In genomic region chr2:134527419-134528114, GRCm38 (mm10) we compare ENCODE assay signal across 9 mouse cellular contexts. TPM values are rescaled to one million over a fixed set of nuclear protein-coding genes. Genes with fewer than 3 reads are reported as not detected.
A peak's percentile ranks its signal among the peaks of the same experiment; 100 is the strongest.
DNase-seq lines count a peak whose midpoint lies in the region; ATAC-seq and TF ChIP-seq lines count a peak whose summit lies in the region.
"Had no signal": no experiment of that assay in that cellular context is flagged by ENCODE, and none has a peak within 500 bp of the region (broad histone marks: within the 10 kb centered on the region; RNA-seq: fewer than 3 reads in every experiment).

No protein-coding gene starts in this region.

- no peak overlapping the region for H3K4me3 ChIP-seq in intestine, embryonic 16.5 days (ENCODE audit: low read length)
- H3K4me3 ChIP-seq in intestine, postnatal 0 days (ENCODE audit: low read depth, low read length), result no peak overlapping the region
- no peak overlapping the region for H3K4me3 ChIP-seq in embryonic facial prominence, embryonic 14.5 days (ENCODE audit: low read depth, low read length)
- H3K4me3 ChIP-seq in hindbrain, postnatal 0 days (ENCODE audit: low read length), result no peak overlapping the region

- no peaks in the 10 kb centered on the region for H3K36me3 ChIP-seq in intestine, embryonic 16.5 days (ENCODE audit: control insufficient read depth, insufficient read depth, low read length)
- no peaks in the 10 kb centered on the region for H3K36me3 ChIP-seq in intestine, postnatal 0 days (ENCODE audit: control insufficient read depth, insufficient read depth)
- no peaks in the 10 kb centered on the region for H3K36me3 ChIP-seq in embryonic facial prominence, embryonic 14.5 days (ENCODE audit: control insufficient read depth, insufficient read depth, low read length)
- no peaks in the 10 kb centered on the region for H3K36me3 ChIP-seq in hindbrain, postnatal 0 days (ENCODE audit: insufficient read depth, low read length)

- H3K4me2 ChIP-seq in intestine, embryonic 16.5 days (ENCODE audit: low read depth, low read length), result no peak overlapping the region
- H3K4me2 ChIP-seq in intestine, postnatal 0 days (replicated peaks; ENCODE audit: low read depth), result no peak overlapping the region
- H3K4me2 ChIP-seq in embryonic facial prominence, embryonic 14.5 days (ENCODE audit: low read depth, low read length), result peak overlapping the region; percentile 28
- H3K4me2 ChIP-seq in hindbrain, postnatal 0 days (ENCODE audit: low read depth, low read length), result peak overlapping the region; percentile 22

- H3K27ac ChIP-seq in intestine, embryonic 16.5 days (ENCODE audit: low read length), result no peak overlapping the region
- H3K27ac ChIP-seq in intestine, postnatal 0 days (ENCODE audit: low read depth, low read length), result no peak overlapping the region
- H3K27ac ChIP-seq in embryonic facial prominence, embryonic 14.5 days (replicated peaks; ENCODE audit: low read depth, low read length), result peak overlapping the region; percentile 35
- H3K27ac ChIP-seq in hindbrain, postnatal 0 days, result peak overlapping the region; percentile 52; the same call in 1 of the 2 replicates

- H3K4me1 ChIP-seq in intestine, embryonic 16.5 days (ENCODE audit: control insufficient read depth, insufficient read depth, low read length), result no peaks in the 10 kb centered on the region
- no peaks in the 10 kb centered on the region for H3K4me1 ChIP-seq in intestine, postnatal 0 days (replicated peaks; ENCODE audit: control insufficient read depth, insufficient read depth, low read length)
- no peaks in the 10 kb centered on the region; the same call in 1 of the 2 replicates for H3K4me1 ChIP-seq in embryonic facial prominence, embryonic 14.5 days (ENCODE audit: control insufficient read depth, insufficient read depth, low read length)
- no peaks in the 10 kb centered on the region for H3K4me1 ChIP-seq in hindbrain, postnatal 0 days (ENCODE audit: insufficient read depth, low read length)

- TF ChIP-seq CTCF in intestine, postnatal 0 days (IDR thresholded peaks at IDR 0.05; ENCODE audit: low read depth), result no peak
- TF ChIP-seq CTCF in hindbrain, postnatal 0 days (IDR thresholded peaks at IDR 0.05; ENCODE audit: low read depth), result no peak

- peak; percentile 56 for ATAC-seq in intestine, embryonic 16.5 days
- ATAC-seq in intestine, postnatal 0 days, result no peak
- ATAC-seq in embryonic facial prominence, embryonic 14.5 days (ENCODE audit: low read depth), result peak; percentile 87
- peak; percentile 65 for ATAC-seq in hindbrain, postnatal 0 days

- no peaks in the 10 kb centered on the region for H3K27me3 ChIP-seq in intestine, embryonic 16.5 days (replicated peaks; ENCODE audit: control insufficient read depth, insufficient read depth, low read length)
- no peaks in the 10 kb centered on the region for H3K27me3 ChIP-seq in intestine, postnatal 0 days (replicated peaks; ENCODE audit: control insufficient read depth, insufficient read depth, low read length)
- H3K27me3 ChIP-seq in embryonic facial prominence, embryonic 14.5 days (replicated peaks; ENCODE audit: control insufficient read depth, insufficient read depth, low read length), result no peaks in the 10 kb centered on the region
- no peaks in the 10 kb centered on the region for H3K27me3 ChIP-seq in hindbrain, postnatal 0 days (ENCODE audit: insufficient read depth, low read length)

- WGBS in intestine, embryonic 16.5 days, result 57% methylated on average over 11 of the region's 11 CpGs
- 59% methylated on average over 11 of the region's 11 CpGs for WGBS in intestine, postnatal 0 days
- WGBS in embryonic facial prominence, embryonic 14.5 days, result 39% methylated on average over 10 of the region's 11 CpGs
- 59% methylated on average over 11 of the region's 11 CpGs for WGBS in hindbrain, postnatal 0 days

- H3K9ac ChIP-seq in intestine, embryonic 16.5 days (ENCODE audit: low read depth, low read length), result no peak overlapping the region
- no peak overlapping the region for H3K9ac ChIP-seq in intestine, postnatal 0 days (ENCODE audit: low read depth, low read length)
- H3K9ac ChIP-seq in embryonic facial prominence, embryonic 14.5 days (ENCODE audit: low read depth, low read length), result no peak overlapping the region
- H3K9ac ChIP-seq in hindbrain, postnatal 0 days (replicated peaks; ENCODE audit: low read length), result no peak overlapping the region

- no peaks in the 10 kb centered on the region for H3K9me3 ChIP-seq in intestine, embryonic 16.5 days (ENCODE audit: control insufficient read depth, low read length)
- no peaks in the 10 kb centered on the region for H3K9me3 ChIP-seq in intestine, postnatal 0 days (ENCODE audit: control insufficient read depth)
- no peaks in the 10 kb centered on the region for H3K9me3 ChIP-seq in embryonic facial prominence, embryonic 14.5 days (ENCODE audit: control insufficient read depth, low read length)
- H3K9me3 ChIP-seq in hindbrain, postnatal 0 days (ENCODE audit: low read length), result no peaks in the 10 kb centered on the region

- peak; percentile 77 for DNase-seq in embryonic facial prominence, embryonic 14.5 days (ENCODE audit: low spot score)
- no peak for DNase-seq in hindbrain, postnatal 0 days (ENCODE audit: low spot score)
- DNase-seq in mesoderm, embryonic 11.5 days (ENCODE audit: low read depth, low spot score), result peak; percentile 6
- DNase-seq in layer of hippocampus, postnatal 36 days, result no peak
- DNase-seq in urinary bladder, postnatal 10 days (ENCODE audit: low spot score), result no peak
- no peak for DNase-seq in cerebellum, adult 9-11 months

RNA-seq across cellular contexts. Expression of gene Hao1, which starts 26.6 kb away (rescaled TPM):
- polyA plus RNA-seq in intestine, embryonic 16.5 days (2015; fragmentation: Nextera tagmentation; extraction: Ambion mirVana), result 0.11 TPM in 1 of 2 replicates, not detected in the other
- polyA plus RNA-seq in intestine, postnatal 0 days (2015; fragmentation: Nextera tagmentation; extraction: Ambion mirVana), result 0.07 and 0.09 TPM in 2 replicates
- polyA plus RNA-seq in embryonic facial prominence, embryonic 14.5 days (2014; fragmentation: Nextera tagmentation; extraction: Ambion mirVana), result 0.09 TPM in 1 of 2 replicates, not detected in the other
- total RNA-seq in hindbrain, postnatal 0 days (2014; rRNA removed), result 0.25 TPM in 1 of 2 replicates, not detected in the other
- 0.09 and 0.30 TPM in 2 replicates for polyA plus RNA-seq in hindbrain, postnatal 0 days (2015; fragmentation: Nextera tagmentation; extraction: Ambion mirVana)
- not detected for total RNA-seq in layer of hippocampus, postnatal 36 days (2021)
- polyA plus RNA-seq: large intestine, adult 2 months had no signal

Comparison
In these comparisons a context has a peak if more than half of its experiments do, and no peak if none do; other contexts are left out.
1. H3K27ac ChIP-seq: peak in embryonic facial prominence, embryonic 14.5 days (single experiment) and hindbrain, postnatal 0 days (single experiment); none in intestine, embryonic 16.5 days (single experiment) and intestine, postnatal 0 days (single experiment).
2. H3K4me2 ChIP-seq: peak in embryonic facial prominence, embryonic 14.5 days (single experiment) and hindbrain, postnatal 0 days (single experiment); none in intestine, embryonic 16.5 days (single experiment) and intestine, postnatal 0 days (single experiment).
3. DNase-seq: peak in embryonic facial prominence, embryonic 14.5 days (single experiment) and mesoderm, embryonic 11.5 days (single experiment); none in hindbrain, postnatal 0 days (single experiment), layer of hippocampus, postnatal 36 days (0 of 2), urinary bladder, postnatal 10 days (single experiment) and cerebellum, adult 9-11 months (single experiment).